Mouse (Mus musculus): ENCODE data around the gene Junb. TPM values are rescaled to one million over a fixed set of nuclear protein-coding genes. Genes with fewer than 3 reads are reported as not detected.

Junb gene
- 6.2 and 6.9 TPM in 2 replicates for polyA plus RNA-seq (2014; fragmentation: Nextera tagmentation; extraction: Ambion mirVana)

- Histone ChIP-seq H3K36me3 (ENCODE audit: control insufficient read depth, insufficient read depth, low read length) (no peaks in the 10 kb centered on the region), H3K27ac (ENCODE audit: low read depth, low read length) (peak within 1 kb of the TSS; percentile 29; the same call in 1 of the 2 replicates), H3K4me1 (ENCODE audit: control insufficient read depth, insufficient read depth, low read length) (peaks cover 36% of the 10 kb centered on the region), H3K4me2 (ENCODE audit: low read depth) (peak within 1 kb of the TSS; percentile 79), H3K27me3 (ENCODE audit: control insufficient read depth, insufficient read depth, low read length) (peaks cover 37% of the 10 kb centered on the region), H3K4me3 (ENCODE audit: low read depth, low read length) (peak within 1 kb of the TSS; percentile 44), H3K9me3 (ENCODE audit: control insufficient read depth, low read length) (no peaks in the 10 kb centered on the region), H3K9ac (ENCODE audit: low read length) (peak within 1 kb of the TSS; percentile 39)
- ATAC-seq (ENCODE audit: insufficient read depth, low FRiP score, low TSS enrichment) = peak; percentile 8; the same call in 1 of the 2 replicates
- peak; percentile 83 for DNase-seq (ENCODE audit: low spot score)
- WGBS = under 1% methylated on average over 58 of the region's 63 CpGs
Measured at GRCm38 (mm10) chr8:84978248-84978940, at the start of gene Junb. TSS of gene Junb (minus strand) at chr8:84978718.

GRCm38 (mm10) chr8:85027922-85028321, 49.4 kb upstream of the Junb start:
- 35% methylated on average over 2 of the region's 2 CpGs for WGBS
- Histone ChIP-seq H3K27ac (ENCODE audit: low read depth, low read length) (no peak overlapping the region), H3K4me3 (ENCODE audit: low read depth, low read length) (peak overlapping the region; percentile 100), H3K27me3 (ENCODE audit: control insufficient read depth, insufficient read depth, low read length) (no peaks in the 10 kb centered on the region), H3K9ac (ENCODE audit: low read length) (peak overlapping the region; percentile 99), H3K36me3 (ENCODE audit: control insufficient read depth, insufficient read depth, low read length) (peaks cover 15% of the 10 kb centered on the region), H3K4me1 (ENCODE audit: control insufficient read depth, insufficient read depth, low read length) (peaks cover 27% of the 10 kb centered on the region), H3K9me3 (ENCODE audit: control insufficient read depth, low read length) (no peaks in the 10 kb centered on the region), H3K4me2 (ENCODE audit: low read depth) (peak overlapping the region; percentile 57)
- DNase-seq (ENCODE audit: low spot score) (no peak), ATAC-seq (ENCODE audit: insufficient read depth, low FRiP score, low TSS enrichment) (no peak)

- peaks cover 13% of the 10 kb centered on the region for H3K36me3 ChIP-seq (ENCODE audit: control insufficient read depth, insufficient read depth, low read length)
- ATAC-seq (ENCODE audit: insufficient read depth, low FRiP score, low TSS enrichment) = no peak
- H3K4me3 ChIP-seq (ENCODE audit: low read depth, low read length) = peak overlapping the region; percentile 100
- no peak for DNase-seq (ENCODE audit: low spot score)
- WGBS = under 1% methylated on average over 13 of the region's 13 CpGs
- H3K27me3 ChIP-seq (ENCODE audit: control insufficient read depth, insufficient read depth, low read length) = no peaks in the 10 kb centered on the region
- peak overlapping the region; percentile 99 for H3K9ac ChIP-seq (ENCODE audit: low read length)
- peaks cover 27% of the 10 kb centered on the region for H3K4me1 ChIP-seq (ENCODE audit: control insufficient read depth, insufficient read depth, low read length)
- H3K27ac ChIP-seq (ENCODE audit: low read depth, low read length) = peak overlapping the region; percentile 67; the same call in 1 of the 2 replicates
- H3K9me3 ChIP-seq (ENCODE audit: control insufficient read depth, low read length) = no peaks in the 10 kb centered on the region
- peak overlapping the region; percentile 57 for H3K4me2 ChIP-seq (ENCODE audit: low read depth)
Measured at GRCm38 (mm10) chr8:85027516-85027855, 49.0 kb upstream of the Junb start.

- WGBS = 0% methylated on average over 68 of the region's 75 CpGs
- ATAC-seq (ENCODE audit: insufficient read depth, low FRiP score, low TSS enrichment) (peak; percentile 80), DNase-seq (ENCODE audit: low spot score) (peak; percentile 97)
- Histone ChIP-seq H3K27me3 (ENCODE audit: control insufficient read depth, insufficient read depth, low read length) (no peaks in the 10 kb centered on the region), H3K4me2 (ENCODE audit: low read depth) (peak within 1 kb of the TSS; percentile 88), H3K9me3 (ENCODE audit: control insufficient read depth, low read length) (no peaks in the 10 kb centered on the region), H3K9ac (ENCODE audit: low read length) (peak within 1 kb of the TSS; percentile 99), H3K4me3 (ENCODE audit: low read depth, low read length) (peak within 1 kb of the TSS; percentile 100), H3K4me1 (ENCODE audit: control insufficient read depth, insufficient read depth, low read length) (peaks cover 27% of the 10 kb centered on the region), H3K27ac (ENCODE audit: low read depth, low read length) (peak within 1 kb of the TSS; percentile 67), H3K36me3 (ENCODE audit: control insufficient read depth, insufficient read depth, low read length) (peaks cover 15% of the 10 kb centered on the region)
Measured at GRCm38 (mm10) chr8:85026670-85027515, 48.4 kb upstream of the Junb start, which contains the start of gene Trir. TSS of gene Trir (plus strand) at chr8:85026823.

- H3K9ac ChIP-seq (ENCODE audit: low read length) = peak within 1 kb of the TSS; percentile 85
Measured at GRCm38 (mm10) chr8:85025098-85025932, 46.8 kb upstream of the Junb start, which contains the start of gene Asna1. TSS of gene Asna1 (minus strand) at chr8:85025281.

GRCm38 (mm10) chr8:85023846-85024245, 45.3 kb upstream of the Junb start:
- H3K4me3 ChIP-seq (ENCODE audit: low read depth, low read length) = peak overlapping the region; percentile 90

More at GRCm38 (mm10) chr8:85025098-85025932, 46.8 kb upstream of the Junb start, which contains the start of gene Asna1:
- Histone ChIP-seq H3K4me3 (ENCODE audit: low read depth, low read length) (peak within 1 kb of the TSS; percentile 90), H3K36me3 (ENCODE audit: control insufficient read depth, insufficient read depth, low read length) (peaks cover 13% of the 10 kb centered on the region), H3K27ac (ENCODE audit: low read depth, low read length) (peak within 1 kb of the TSS; percentile 60), H3K4me1 (ENCODE audit: control insufficient read depth, insufficient read depth, low read length) (peaks cover 27% of the 10 kb centered on the region), H3K4me2 (ENCODE audit: low read depth) (peak within 1 kb of the TSS; percentile 88), H3K27me3 (ENCODE audit: control insufficient read depth, insufficient read depth, low read length) (no peaks in the 10 kb centered on the region), H3K9me3 (ENCODE audit: control insufficient read depth, low read length) (no peaks in the 10 kb centered on the region)
- DNase-seq (ENCODE audit: low spot score) (peak; percentile 89), ATAC-seq (ENCODE audit: insufficient read depth, low FRiP score, low TSS enrichment) (peak; percentile 88)
- 7% methylated on average over 30 of the region's 30 CpGs for WGBS

GRCm38 (mm10) chr8:85021514-85022055, 43.1 kb upstream of the Junb start:
- no peaks in the 10 kb centered on the region for H3K9me3 ChIP-seq (ENCODE audit: control insufficient read depth, low read length)
- peaks cover 18% of the 10 kb centered on the region for H3K36me3 ChIP-seq (ENCODE audit: control insufficient read depth, insufficient read depth, low read length)
- H3K27ac ChIP-seq (ENCODE audit: low read depth, low read length) = no peak overlapping the region
- no peaks in the 10 kb centered on the region for H3K27me3 ChIP-seq (ENCODE audit: control insufficient read depth, insufficient read depth, low read length)
- no peak for DNase-seq (ENCODE audit: low spot score)
- no peak overlapping the region for H3K4me2 ChIP-seq (ENCODE audit: low read depth)
- H3K9ac ChIP-seq (ENCODE audit: low read length) = no peak overlapping the region
- no peak overlapping the region for H3K4me3 ChIP-seq (ENCODE audit: low read depth, low read length)
- WGBS = 96% methylated on average over 3 of the region's 3 CpGs
- H3K4me1 ChIP-seq (ENCODE audit: control insufficient read depth, insufficient read depth, low read length) = peaks cover 13% of the 10 kb centered on the region
- ATAC-seq (ENCODE audit: insufficient read depth, low FRiP score, low TSS enrichment) = no peak

More at GRCm38 (mm10) chr8:85023846-85024245, 45.3 kb upstream of the Junb start:
- peaks cover 11% of the 10 kb centered on the region for H3K36me3 ChIP-seq (ENCODE audit: control insufficient read depth, insufficient read depth, low read length)
- H3K27ac ChIP-seq (ENCODE audit: low read depth, low read length) = no peak overlapping the region
- 92% methylated on average over 3 of the region's 3 CpGs for WGBS
- H3K9me3 ChIP-seq (ENCODE audit: control insufficient read depth, low read length) = no peaks in the 10 kb centered on the region
- no peaks in the 10 kb centered on the region for H3K27me3 ChIP-seq (ENCODE audit: control insufficient read depth, insufficient read depth, low read length)
- no peak overlapping the region for H3K9ac ChIP-seq (ENCODE audit: low read length)
- ATAC-seq (ENCODE audit: insufficient read depth, low FRiP score, low TSS enrichment) (no peak), DNase-seq (ENCODE audit: low spot score) (no peak)
- H3K4me1 ChIP-seq (ENCODE audit: control insufficient read depth, insufficient read depth, low read length) = peaks cover 23% of the 10 kb centered on the region
- H3K4me2 ChIP-seq (ENCODE audit: low read depth) = no peak overlapping the region; the same call in 1 of the 2 replicates

GRCm38 (mm10) chr8:85017209-85017608, 38.7 kb upstream of the Junb start:
- Histone ChIP-seq H3K36me3 (ENCODE audit: control insufficient read depth, insufficient read depth, low read length) (peaks cover 13% of the 10 kb centered on the region), H3K4me1 (ENCODE audit: control insufficient read depth, insufficient read depth, low read length) (no peaks in the 10 kb centered on the region), H3K9ac (ENCODE audit: low read length) (no peak overlapping the region), H3K4me3 (ENCODE audit: low read depth, low read length) (no peak overlapping the region), H3K4me2 (ENCODE audit: low read depth) (no peak overlapping the region), H3K27ac (ENCODE audit: low read depth, low read length) (no peak overlapping the region), H3K27me3 (ENCODE audit: control insufficient read depth, insufficient read depth, low read length) (peaks cover 9% of the 10 kb centered on the region), H3K9me3 (ENCODE audit: control insufficient read depth, low read length) (no peaks in the 10 kb centered on the region)
- WGBS = 52% methylated on average over 5 of the region's 5 CpGs
- ATAC-seq (ENCODE audit: insufficient read depth, low FRiP score, low TSS enrichment) (no peak), DNase-seq (ENCODE audit: low spot score) (no peak)
